Mouse (Mus musculus) hindbrain, embryonic 13.5 days (tissue): Measurements from ENCODE around the gene Slc46a3. TPM values are rescaled to one million over a fixed set of nuclear protein-coding genes. Genes with fewer than 3 reads are reported as not detected.

Experiments
- ATAC-seq: fragments of 200-750 bp; cut with Nextera tagmentation; 2 replicates; pipeline ENCODE4 v1.8.0; 2017; ENCODE audit warnings: moderate TSS enrichment; ENCODE audit not compliant: low FRiP score
- H3K27ac ChIP-seq: fragments of 300-500 bp; sonication (generic); 2 replicates; pipeline ENCODE4 v1.5.1; 2015; ENCODE audit warnings: inconsistent platforms, mild to moderate bottlenecking, moderate library complexity
- H3K27me3 ChIP-seq: fragments of 300-500 bp; sonication (generic); 2 replicates; pipeline ENCODE4 v1.6.1; 2015; ENCODE audit warnings: mild to moderate bottlenecking, inconsistent platforms
- H3K36me3 ChIP-seq: fragments of 300-500 bp; sonication (generic); 2 replicates; pipeline ENCODE4 v1.6.1; 2015; ENCODE audit warnings: mild to moderate bottlenecking, inconsistent platforms
- H3K4me1 ChIP-seq: fragments of 300-500 bp; sonication (generic); replicated peaks from 2 replicates; pipeline ENCODE4 v1.6.1; 2015; ENCODE audit warnings: inconsistent platforms
- H3K4me2 ChIP-seq: fragments of 300-500 bp; sonication (generic); 2 replicates; pipeline ENCODE4 v1.6.1; 2015; ENCODE audit warnings: inconsistent platforms, mild to moderate bottlenecking, moderate library complexity
- H3K4me3 ChIP-seq: fragments of 300-500 bp; sonication (generic); 2 replicates; pipeline ENCODE4 v1.5.1; 2015; ENCODE audit warnings: mild to moderate bottlenecking, inconsistent platforms
- H3K9ac ChIP-seq: fragments of 300-500 bp; sonication (generic); 2 replicates; pipeline ENCODE4 v1.6.1; 2015; ENCODE audit warnings: mild to moderate bottlenecking, inconsistent platforms
- H3K9me3 ChIP-seq: fragments of 300-500 bp; sonication (generic); 2 replicates; pipeline ENCODE4 v1.6.1; 2016; ENCODE audit warnings: inconsistent platforms
- WGBS: fragments of 180-500 bp; shearing (Covaris S2); methylation state at CpG from one replicate; pipeline ENCODE4 v1.1.7; 2015; 5-methylcytosine and 5-hydroxymethylcytosine counted together
- polyA plus RNA-seq: library from polyadenylated mRNA; unstranded; fragments of >200 nt; fragmentation: Nextera tagmentation; extraction: Ambion mirVana; gene quantifications from 2 replicates; pipeline ENCODE4 v1.2.1, GENCODE M21; 2015

Slc46a3 gene
- polyA plus RNA-seq, 1 experiment from 2014 or later: 4.5 TPM

DNA sequence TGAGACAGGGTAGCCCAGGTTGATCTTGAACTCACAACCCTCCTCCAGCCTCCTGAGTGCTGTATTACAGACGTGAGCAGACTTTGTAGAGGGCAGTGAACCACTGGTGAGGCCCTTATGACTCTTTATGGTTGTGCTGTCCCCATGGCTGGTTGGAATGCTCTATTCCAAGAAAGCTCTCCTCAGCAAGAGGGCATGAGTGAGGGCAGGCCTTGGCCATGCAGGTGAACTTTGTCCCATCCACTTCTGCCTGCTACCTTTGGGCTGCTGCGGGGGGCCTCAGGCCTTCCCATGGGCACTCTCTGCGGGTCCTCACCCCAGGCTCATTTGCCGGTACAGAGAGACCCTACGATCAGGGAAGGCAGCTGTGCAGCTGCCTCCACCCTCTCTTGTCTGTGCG, 1.9 kb downstream of the Slc46a3 start:
- 27% methylated on average over 6 of the region's 6 CpGs for whole genome bisulfite sequencing
- no peak for ATAC-seq
- Histone ChIP-seq H3K4me1 (peaks cover 26% of the 10 kb centered on the region), H3K4me2 (no peak overlapping the region), H3K9me3 (no peaks in the 10 kb centered on the region), H3K9ac (peak overlapping the region; percentile 49; the same call in 1 of the 2 replicates), H3K27ac (no peak overlapping the region), H3K36me3 (no peaks in the 10 kb centered on the region), H3K27me3 (peaks cover 18% of the 10 kb centered on the region), H3K4me3 (no peak overlapping the region)

DNA sequence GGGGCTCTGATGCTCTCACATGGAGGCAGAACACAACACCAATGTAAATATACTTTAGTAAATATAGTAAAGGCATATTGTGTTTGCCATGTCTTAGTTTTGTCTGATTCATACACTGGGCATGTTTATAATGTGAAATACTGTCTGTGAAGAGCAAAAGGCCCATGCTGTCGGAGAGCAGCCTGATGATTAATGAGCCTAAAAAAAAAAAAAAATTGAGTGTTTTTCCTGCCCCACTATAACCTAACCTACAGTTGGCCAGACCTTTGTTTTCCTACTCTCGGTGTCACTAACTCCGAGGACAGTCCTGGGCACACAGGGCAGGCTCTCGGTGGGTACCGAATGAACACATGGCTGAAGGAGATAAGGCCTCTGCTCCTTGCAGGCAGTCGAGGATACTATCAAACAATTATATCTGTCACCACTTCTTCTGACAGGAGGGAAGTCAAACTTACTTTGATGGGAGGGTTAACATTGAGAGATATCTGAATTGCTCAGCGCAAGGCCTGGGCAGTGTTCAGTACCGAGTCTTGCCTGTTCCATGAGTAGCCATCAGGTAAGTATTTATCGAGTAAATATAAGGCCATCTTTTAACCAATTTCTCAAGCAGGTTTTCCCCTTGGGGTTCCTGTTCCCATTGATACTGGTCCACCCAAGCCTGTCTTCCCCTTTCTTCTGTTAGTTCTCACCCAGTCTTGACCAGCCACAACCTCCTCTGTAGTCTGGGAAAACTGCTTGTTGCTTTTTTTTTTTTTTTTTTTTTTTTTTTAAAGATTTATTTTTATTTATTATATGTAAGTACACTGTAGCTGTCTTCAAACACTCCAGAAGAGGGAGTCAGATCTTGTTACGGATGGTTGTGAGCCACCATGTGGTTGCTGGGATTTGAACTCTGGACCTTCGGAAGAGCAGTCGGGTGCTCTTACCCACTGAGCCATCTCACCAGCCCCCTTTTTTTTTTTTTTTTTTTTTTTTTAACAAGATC, 6.0 kb downstream of the Slc46a3 start:
- Histone ChIP-seq H3K27ac (no peak overlapping the region), H3K4me1 (peaks cover 10% of the 10 kb centered on the region), H3K9me3 (no peaks in the 10 kb centered on the region), H3K9ac (no peak overlapping the region), H3K36me3 (peaks cover 6% of the 10 kb centered on the region; the same call in 1 of the 2 replicates), H3K4me2 (no peak overlapping the region), H3K4me3 (no peak overlapping the region), H3K27me3 (peaks cover 10% of the 10 kb centered on the region)
- no peak for ATAC-seq
- 89% methylated on average over 10 of the region's 12 CpGs for WGBS

- no peak overlapping the region for H3K4me3 ChIP-seq
- H3K27me3 ChIP-seq: no peaks in the 10 kb centered on the region
- H3K27ac ChIP-seq: no peak overlapping the region
- H3K36me3 ChIP-seq: peaks cover 40% of the 10 kb centered on the region
- H3K4me2 ChIP-seq: no peak overlapping the region
- H3K4me1 ChIP-seq: no peaks in the 10 kb centered on the region
- WGBS: 92% methylated on average over 6 of the region's 6 CpGs
- no peak overlapping the region for H3K9ac ChIP-seq
- no peaks in the 10 kb centered on the region for H3K9me3 ChIP-seq
- ATAC-seq: no peak
These were observed 11.0 kb downstream of the Slc46a3 start for GRCm38 (mm10) chr5:147883581-147883980.

GRCm38 (mm10) chr5:147879971-147880682, 14.5 kb downstream of the Slc46a3 start:
- H3K4me1 ChIP-seq: no peaks in the 10 kb centered on the region
- no peak for ATAC-seq
- H3K4me3 ChIP-seq: no peak overlapping the region
- no peak overlapping the region for H3K4me2 ChIP-seq
- H3K27ac ChIP-seq: no peak overlapping the region
- no peak overlapping the region for H3K9ac ChIP-seq
- 93% methylated on average over 17 of the region's 17 CpGs for WGBS
- H3K9me3 ChIP-seq: no peaks in the 10 kb centered on the region
- H3K27me3 ChIP-seq: no peaks in the 10 kb centered on the region
- H3K36me3 ChIP-seq: peaks cover 74% of the 10 kb centered on the region

DNA sequence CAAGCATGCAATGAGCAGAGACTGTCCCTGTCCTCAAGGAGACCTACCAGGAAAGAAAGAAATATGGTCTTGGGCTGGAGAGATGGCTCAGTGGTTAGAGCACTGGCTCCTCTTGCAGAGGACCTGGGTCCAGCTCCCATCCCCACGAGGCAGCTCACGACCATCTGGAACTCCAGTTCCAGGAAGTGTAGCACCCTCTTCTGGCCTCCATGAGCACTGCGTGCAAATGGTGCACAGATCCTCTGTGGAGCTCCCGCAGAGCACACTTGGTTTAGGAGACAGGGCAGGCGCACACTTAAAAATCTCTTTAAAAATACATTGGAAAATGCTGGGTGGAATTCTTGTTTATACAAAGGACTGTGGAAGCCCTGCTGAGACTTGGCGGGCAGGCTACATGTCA, 17.1 kb downstream of the Slc46a3 start:
- ATAC-seq: no peak
- 86% methylated on average over 6 of the region's 6 CpGs for WGBS

DNA sequence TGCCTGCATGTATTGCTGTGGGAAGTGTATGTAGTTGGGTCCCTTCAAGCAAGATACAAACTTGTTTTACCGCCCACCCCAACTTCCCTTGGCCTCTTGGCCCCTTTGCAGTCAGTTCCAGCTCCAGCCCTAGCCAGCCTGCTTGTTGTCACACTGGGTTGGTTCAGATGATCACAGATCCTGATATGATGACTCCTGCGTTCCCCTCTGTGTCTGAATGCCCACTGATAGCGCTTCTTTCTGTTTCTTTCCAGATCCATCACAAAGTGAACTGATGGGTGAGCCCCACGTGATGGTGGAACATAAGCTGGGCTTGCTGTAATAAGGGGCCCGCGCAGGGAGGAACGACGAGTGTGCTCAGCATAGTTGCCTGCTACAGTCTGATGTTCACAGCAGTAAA, 19.4 kb downstream of the Slc46a3 start:
- Histone ChIP-seq H3K9ac (no peak overlapping the region), H3K36me3 (peaks cover 95% of the 10 kb centered on the region), H3K9me3 (no peaks in the 10 kb centered on the region), H3K27ac (no peak overlapping the region), H3K4me2 (no peak overlapping the region), H3K27me3 (no peaks in the 10 kb centered on the region), H3K4me1 (no peaks in the 10 kb centered on the region), H3K4me3 (no peak overlapping the region)
- no peak for ATAC-seq
- whole genome bisulfite sequencing: 97% methylated on average over 8 of the region's 8 CpGs

More for the DNA sequence above, 17.1 kb downstream of the Slc46a3 start:
- H3K4me2 ChIP-seq: no peak overlapping the region
- H3K4me1 ChIP-seq: no peaks in the 10 kb centered on the region
- H3K27me3 ChIP-seq: no peaks in the 10 kb centered on the region
- no peak overlapping the region for H3K9ac ChIP-seq
- no peak overlapping the region for H3K4me3 ChIP-seq
- no peaks in the 10 kb centered on the region for H3K9me3 ChIP-seq
- H3K36me3 ChIP-seq: peaks cover 90% of the 10 kb centered on the region
- H3K27ac ChIP-seq: no peak overlapping the region

GRCm38 (mm10) chr5:147874491-147875065, 20.0 kb downstream of the Slc46a3 start:
- Histone ChIP-seq H3K4me3 (no peak overlapping the region), H3K27me3 (no peaks in the 10 kb centered on the region), H3K27ac (no peak overlapping the region), H3K36me3 (peaks cover 95% of the 10 kb centered on the region), H3K4me1 (no peaks in the 10 kb centered on the region), H3K9me3 (no peaks in the 10 kb centered on the region), H3K4me2 (no peak overlapping the region), H3K9ac (no peak overlapping the region)
- 96% methylated on average over 18 of the region's 18 CpGs for WGBS
- ATAC-seq: no peak

DNA sequence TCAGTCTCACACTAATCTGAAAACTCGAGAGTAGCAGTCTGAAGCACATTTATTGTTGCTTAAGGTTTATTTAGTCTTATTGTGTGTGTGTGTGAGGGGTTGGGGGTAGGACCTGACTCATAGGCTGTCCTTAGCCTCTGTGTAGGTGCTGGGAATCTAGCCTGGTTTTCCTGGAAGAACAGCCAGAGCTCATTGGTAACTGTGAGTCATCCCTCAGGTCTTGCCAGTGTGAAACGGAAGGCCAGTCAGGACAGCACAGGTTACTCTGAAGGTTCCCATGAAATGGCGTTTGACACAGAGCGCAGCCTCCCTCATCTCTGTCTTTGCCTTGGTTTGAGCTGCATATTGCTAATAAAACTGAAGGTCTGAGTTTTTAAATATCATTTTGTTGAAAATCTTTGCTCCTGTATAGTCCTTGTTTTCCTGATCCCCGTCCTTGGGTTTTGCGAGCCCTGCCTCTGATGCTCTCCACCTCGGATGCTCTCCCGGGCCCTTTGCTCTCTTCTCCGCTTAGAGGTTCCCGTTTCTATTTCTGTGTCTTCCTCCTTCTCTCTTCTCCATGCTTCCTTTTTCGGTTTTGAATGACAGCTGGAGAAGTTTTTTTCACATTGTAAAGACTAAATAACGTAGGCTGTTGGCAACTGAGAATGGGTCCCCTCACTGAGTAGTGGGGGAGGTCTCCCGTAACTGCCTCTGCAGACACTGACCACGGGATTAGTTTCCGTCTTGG, 23.4 kb downstream of the Slc46a3 start:
- Histone ChIP-seq H3K4me1 (no peaks in the 10 kb centered on the region), H3K4me3 (no peak overlapping the region), H3K9me3 (no peaks in the 10 kb centered on the region), H3K27ac (no peak overlapping the region), H3K36me3 (peaks cover 98% of the 10 kb centered on the region), H3K4me2 (no peak overlapping the region), H3K9ac (no peak overlapping the region), H3K27me3 (no peaks in the 10 kb centered on the region)
- 94% methylated on average over 15 of the region's 15 CpGs for WGBS
- no peak for ATAC-seq

DNA sequence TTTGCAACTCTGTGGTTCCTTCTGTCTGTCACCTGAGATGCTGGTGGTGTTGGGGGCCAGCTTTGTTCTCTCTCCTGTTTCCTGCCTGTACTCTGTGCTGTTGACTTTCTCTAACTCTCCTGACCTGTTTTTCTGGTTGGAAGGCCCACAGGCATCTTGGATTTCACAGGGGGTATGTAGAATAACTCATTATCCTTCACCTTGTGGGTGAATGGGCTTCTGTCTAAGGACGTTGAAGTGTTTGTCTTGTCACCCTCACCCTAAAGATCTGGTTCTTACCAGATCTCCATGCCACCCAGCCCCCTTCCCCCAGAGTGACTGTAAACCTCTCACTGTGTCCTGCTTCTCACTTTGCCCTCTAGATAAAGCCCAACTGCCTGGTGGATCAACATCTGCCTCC, 24.3 kb downstream of the Slc46a3 start:
- Histone ChIP-seq H3K27ac (no peak overlapping the region), H3K36me3 (peaks cover 98% of the 10 kb centered on the region), H3K4me3 (no peak overlapping the region), H3K9ac (no peak overlapping the region), H3K4me1 (no peaks in the 10 kb centered on the region), H3K9me3 (no peaks in the 10 kb centered on the region), H3K4me2 (no peak overlapping the region), H3K27me3 (no peaks in the 10 kb centered on the region)
- 90% methylated on average over 1 of the region's 1 CpGs for WGBS
- ATAC-seq: no peak

GRCm38 (mm10) chr5:147869568-147869967, 25.0 kb downstream of the Slc46a3 start:
- no peak overlapping the region for H3K4me3 ChIP-seq
- no peak for ATAC-seq
- no peaks in the 10 kb centered on the region for H3K27me3 ChIP-seq
- H3K4me2 ChIP-seq: no peak overlapping the region
- H3K27ac ChIP-seq: no peak overlapping the region
- H3K36me3 ChIP-seq: peaks cover 98% of the 10 kb centered on the region
- H3K9ac ChIP-seq: no peak overlapping the region
- 91% methylated on average over 6 of the region's 6 CpGs for WGBS
- no peaks in the 10 kb centered on the region for H3K9me3 ChIP-seq
- no peaks in the 10 kb centered on the region for H3K4me1 ChIP-seq

- ATAC-seq: no peak
These were observed 25.9 kb downstream of the Slc46a3 start for GRCm38 (mm10) chr5:147868674-147869073.

More at GRCm38 (mm10) chr5:147868674-147869073, 25.9 kb downstream of the Slc46a3 start:
- H3K9me3 ChIP-seq: no peaks in the 10 kb centered on the region
- H3K4me2 ChIP-seq: no peak overlapping the region
- no peak overlapping the region for H3K4me3 ChIP-seq
- H3K27me3 ChIP-seq: no peaks in the 10 kb centered on the region
- H3K4me1 ChIP-seq: no peaks in the 10 kb centered on the region
- H3K36me3 ChIP-seq: peaks cover 98% of the 10 kb centered on the region
- H3K9ac ChIP-seq: no peak overlapping the region
- 96% methylated on average over 4 of the region's 4 CpGs for WGBS
- H3K27ac ChIP-seq: no peak overlapping the region
